Mouse (Mus musculus): Measurements from ENCODE around the gene Dbn1.
A peak's percentile ranks its signal among the peaks of the same experiment; 100 is the strongest.

Gene Dbn1

GRCm38 (mm10) chr13:55487578-55488498 is at the start of gene Dbn1:
Gene Dbn1 (minus strand): TSS chr13:55488111.
- peak; percentile 79 for DNase-seq (ENCODE audit: low spot score)

GRCm38 (mm10) chr13:55536194-55537175 is 48.6 kb upstream of the Dbn1 start, which contains the start of gene Ddx41:
Gene Ddx41 (minus strand): TSS chr13:55536658.
- DNase-seq (ENCODE audit: low spot score): peak; percentile 100

GRCm38 (mm10) chr13:55535796-55536193 is 47.9 kb upstream of the Dbn1 start:
- DNase-seq (ENCODE audit: low spot score): no peak

GRCm38 (mm10) chr13:55535191-55535590 is 47.3 kb upstream of the Dbn1 start:
- DNase-seq (ENCODE audit: low spot score): no peak

GRCm38 (mm10) chr13:55529198-55529915 is 41.4 kb upstream of the Dbn1 start, which contains the start of gene Dok3:
Gene Dok3 (minus strand): TSS chr13:55529296.
- no peak for DNase-seq (ENCODE audit: low spot score)

GRCm38 (mm10) chr13:55527834-55528772 is 40.2 kb upstream of the Dbn1 start:
- no peak for DNase-seq (ENCODE audit: low spot score)

GRCm38 (mm10) chr13:55527212-55527611 is 39.3 kb upstream of the Dbn1 start:
- no peak for DNase-seq (ENCODE audit: low spot score)

- no peak for DNase-seq (ENCODE audit: low spot score)
Observed at GRCm38 (mm10) chr13:55525733-55526553, 38.0 kb upstream of the Dbn1 start.

GRCm38 (mm10) chr13:55523951-55524600 is 36.2 kb upstream of the Dbn1 start:
- no peak for DNase-seq (ENCODE audit: low spot score)

- peak; percentile 64 for DNase-seq (ENCODE audit: low spot score)
Observed at GRCm38 (mm10) chr13:55523278-55523677, 35.4 kb upstream of the Dbn1 start.

GRCm38 (mm10) chr13:55522730-55523129 is 34.8 kb upstream of the Dbn1 start:
- no peak for DNase-seq (ENCODE audit: low spot score)

GRCm38 (mm10) chr13:55519606-55520005 is 31.7 kb upstream of the Dbn1 start:
- no peak for DNase-seq (ENCODE audit: low spot score)

GRCm38 (mm10) chr13:55516955-55517354 is 29.0 kb upstream of the Dbn1 start:
- DNase-seq (ENCODE audit: low spot score): peak; percentile 92

GRCm38 (mm10) chr13:55513828-55514227 is 25.9 kb upstream of the Dbn1 start:
- DNase-seq (ENCODE audit: low spot score): no peak

GRCm38 (mm10) chr13:55513111-55513748 is 25.3 kb upstream of the Dbn1 start, which contains the start of gene Pdlim7:
Gene Pdlim7 (minus strand): TSS chr13:55513676.
- DNase-seq (ENCODE audit: low spot score): peak; percentile 86

- peak; percentile 83 for DNase-seq (ENCODE audit: low spot score)
Observed at GRCm38 (mm10) chr13:55512379-55513031, 24.6 kb upstream of the Dbn1 start.

GRCm38 (mm10) chr13:55511492-55511861 is 23.6 kb upstream of the Dbn1 start:
- DNase-seq (ENCODE audit: low spot score): peak; percentile 73

Data from embryo, embryonic 10 days (tissue).